Mouse (Mus musculus) kidney, postnatal 25 days (tissue): ENCODE measurements around the gene Htra1.
A peak's percentile ranks its signal among the peaks of the same experiment; 100 is the strongest.

Experiments
- DNase-seq, 2 experiments: peaks; one replicate each; pipeline ENCODE4 v3.0.0; 2021; ENCODE audit warnings: mixed read lengths in 2 of 2

The Htra1 gene

DNA sequence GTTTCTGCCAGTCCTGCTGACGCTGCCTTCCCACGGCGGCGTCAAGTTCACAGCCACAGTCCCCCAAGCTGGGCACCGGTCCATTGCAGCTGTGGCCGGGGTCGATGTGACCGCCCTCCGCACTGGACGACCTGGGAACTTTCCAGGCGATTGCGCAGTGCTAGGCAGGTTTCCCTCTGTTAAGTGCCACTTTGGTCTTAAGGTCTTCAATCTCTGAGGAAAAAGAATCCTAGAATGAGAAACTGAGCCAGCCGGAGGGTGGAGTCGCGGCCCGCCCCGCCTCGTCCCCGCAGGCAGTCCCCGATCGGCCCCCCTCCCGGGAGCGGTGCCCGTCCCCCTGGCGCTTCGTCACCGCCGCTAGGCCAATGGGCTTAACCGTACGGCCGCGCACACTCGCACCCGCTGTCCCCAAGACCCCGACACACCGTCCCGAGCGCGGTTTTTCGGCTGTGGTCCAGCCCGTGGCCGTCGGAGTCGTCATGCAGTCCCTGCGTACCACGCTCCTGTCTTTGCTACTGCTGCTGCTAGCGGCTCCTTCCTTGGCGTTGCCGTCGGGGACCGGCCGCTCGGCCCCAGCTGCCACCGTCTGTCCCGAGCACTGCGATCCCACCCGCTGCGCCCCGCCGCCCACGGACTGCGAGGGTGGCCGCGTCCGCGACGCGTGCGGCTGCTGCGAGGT, at the start of gene Htra1:
Htra1 (plus strand) TSS at position 319 of the 679 bp plus-strand sequence.
- peak; percentile 73 to 88 for DNase-seq

DNA sequence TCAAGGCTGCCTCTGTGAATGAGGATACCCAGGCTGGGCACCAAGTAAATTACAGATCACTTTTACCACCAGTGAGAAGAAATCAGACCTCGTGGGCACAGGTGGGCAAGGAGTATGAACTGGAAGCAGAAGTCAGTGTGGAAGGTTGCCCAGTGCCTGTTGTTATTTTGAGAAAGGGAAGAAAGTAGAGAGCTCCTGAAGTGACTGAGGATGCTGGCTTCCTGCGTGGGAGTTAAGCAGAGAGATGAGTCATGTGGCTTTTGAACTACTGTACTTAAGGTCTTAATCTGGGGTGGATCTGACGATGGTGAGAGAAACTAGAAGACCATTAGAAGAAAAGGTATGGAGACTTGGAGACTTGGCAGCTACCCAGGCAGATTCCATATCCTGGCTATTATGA, 49.7 kb upstream of the Htra1 start:
- no peak for DNase-seq

- no peak for DNase-seq
Measured at GRCm38 (mm10) chr7:130887946-130888345, 48.0 kb upstream of the Htra1 start.

GRCm38 (mm10) chr7:130890871-130891270, 45.0 kb upstream of the Htra1 start:
- DNase-seq, result no peak

DNA sequence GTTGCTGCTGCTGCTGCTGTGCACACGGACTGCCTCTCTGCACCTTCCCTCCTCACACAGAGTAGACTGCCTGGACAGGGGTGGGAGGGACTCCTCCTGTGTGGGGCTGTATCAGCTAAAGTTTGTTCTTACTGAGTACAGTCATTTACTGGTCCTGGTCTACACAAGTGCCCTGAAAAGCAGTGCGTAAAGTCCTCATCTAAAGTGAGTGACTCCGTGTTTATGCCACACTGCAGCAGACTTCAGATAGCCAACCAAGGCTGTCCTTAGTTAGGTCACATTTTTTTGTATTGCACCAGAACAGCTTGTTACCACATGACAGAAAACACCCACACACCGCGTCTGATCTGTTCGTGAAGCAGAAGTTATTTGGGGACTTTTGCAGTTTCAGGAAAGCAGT, 42.9 kb upstream of the Htra1 start:
- no peak for DNase-seq

DNA sequence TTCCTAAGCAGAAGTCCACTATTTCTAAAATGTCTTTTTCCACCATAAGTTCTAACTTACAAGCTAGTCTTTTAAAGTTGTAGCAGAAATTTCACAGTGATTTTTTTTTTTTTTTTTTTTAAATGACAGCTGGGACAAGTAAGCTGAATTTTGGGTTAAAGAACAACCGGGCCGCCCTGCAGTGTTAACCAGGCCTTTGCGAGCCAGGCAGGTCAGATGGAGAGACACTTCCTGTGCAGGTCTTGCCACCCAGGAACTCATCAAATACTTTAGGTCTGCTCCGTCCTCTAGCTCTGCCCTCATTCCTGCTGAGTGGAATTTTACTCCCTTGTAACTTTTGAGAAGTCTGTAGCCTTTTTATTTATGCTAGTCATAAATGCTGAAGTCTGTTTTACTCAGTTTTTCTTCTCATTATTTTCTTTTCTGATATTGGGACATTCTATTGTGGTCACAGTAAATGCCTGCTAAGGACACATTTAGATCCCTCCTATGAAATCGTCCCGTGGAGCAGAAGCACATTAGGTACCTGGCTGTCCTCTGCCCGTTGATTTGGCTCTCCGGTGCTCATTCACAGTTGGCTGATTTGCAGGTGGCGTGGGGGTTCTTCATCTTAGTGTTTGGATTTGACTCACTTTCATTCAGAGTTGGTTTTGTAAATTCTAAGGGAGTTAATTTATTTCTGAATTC, 40.8 kb upstream of the Htra1 start:
- peak; percentile 68 to 84 for DNase-seq

DNA sequence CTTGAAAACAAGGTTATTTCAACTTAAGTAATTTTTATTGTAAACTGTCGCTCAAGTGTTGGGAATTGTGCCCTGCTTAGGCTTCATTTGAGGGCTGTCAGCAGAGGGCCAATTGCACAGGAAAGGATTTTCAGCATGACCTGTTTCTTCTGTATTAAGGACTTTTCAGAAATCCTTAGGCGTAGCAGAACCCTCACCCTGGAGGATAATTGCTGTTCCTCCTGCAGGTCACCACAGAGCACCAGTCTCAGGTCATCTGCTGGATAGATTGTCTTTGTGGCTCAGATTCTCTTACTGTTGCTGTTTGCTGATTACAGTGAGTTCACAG, 40.3 kb upstream of the Htra1 start:
- DNase-seq, result no peak

GRCm38 (mm10) chr7:130896064-130896463, 39.8 kb upstream of the Htra1 start:
- DNase-seq, result no peak

DNA sequence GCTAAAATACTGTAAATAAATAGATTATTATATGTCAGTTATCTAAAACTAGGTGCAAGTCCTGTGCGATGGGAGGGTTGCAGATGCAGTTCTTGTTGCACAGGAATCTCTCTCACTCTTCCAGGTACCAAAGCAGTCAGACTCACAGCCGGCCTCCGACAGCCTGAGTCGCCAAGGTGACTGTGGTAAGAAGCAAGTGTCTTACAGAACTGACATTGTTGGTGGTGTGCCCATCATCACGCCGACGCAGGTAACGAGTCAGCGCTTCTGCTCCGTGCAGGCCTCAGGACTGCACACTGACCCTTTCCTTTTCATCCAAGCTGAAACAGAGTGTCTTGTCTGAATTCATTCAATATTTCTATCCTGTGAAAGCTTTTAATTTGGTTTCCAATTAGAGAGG, 38.7 kb upstream of the Htra1 start:
- DNase-seq, result no peak

GRCm38 (mm10) chr7:130898373-130898772, 37.5 kb upstream of the Htra1 start:
- DNase-seq, result peak in 1 of 2 experiments; percentile 30

DNA sequence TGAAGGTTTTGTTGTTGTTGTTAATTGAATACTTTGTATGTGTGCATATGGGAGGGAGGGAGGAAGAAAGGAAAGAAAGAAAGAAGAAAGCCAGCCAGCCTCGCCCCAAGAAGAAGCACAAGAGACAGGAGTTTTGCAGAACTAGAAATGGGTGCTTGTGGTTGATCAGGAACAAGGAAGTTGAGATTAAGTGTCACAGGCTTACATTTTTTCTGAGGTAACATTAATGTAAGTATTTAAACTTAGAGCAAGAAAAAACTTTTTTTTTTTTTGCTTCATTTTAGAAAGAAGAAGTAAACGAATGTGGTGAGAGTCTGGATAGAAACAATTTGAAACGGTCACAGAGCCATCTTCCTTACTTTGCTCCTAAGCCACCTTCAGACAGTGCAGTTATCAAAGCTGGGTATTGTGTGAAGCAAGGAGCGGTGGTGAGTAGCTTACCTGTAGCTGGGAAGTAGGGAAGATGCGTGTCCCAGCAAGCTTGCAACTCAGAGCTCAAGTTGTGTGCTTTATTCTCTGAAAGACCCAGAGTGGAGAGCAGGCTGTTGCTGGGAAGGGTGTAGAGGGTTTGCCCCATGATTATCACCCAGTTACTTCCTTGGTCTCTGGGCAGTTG, 35.6 kb upstream of the Htra1 start:
- DNase-seq, result no peak

DNA sequence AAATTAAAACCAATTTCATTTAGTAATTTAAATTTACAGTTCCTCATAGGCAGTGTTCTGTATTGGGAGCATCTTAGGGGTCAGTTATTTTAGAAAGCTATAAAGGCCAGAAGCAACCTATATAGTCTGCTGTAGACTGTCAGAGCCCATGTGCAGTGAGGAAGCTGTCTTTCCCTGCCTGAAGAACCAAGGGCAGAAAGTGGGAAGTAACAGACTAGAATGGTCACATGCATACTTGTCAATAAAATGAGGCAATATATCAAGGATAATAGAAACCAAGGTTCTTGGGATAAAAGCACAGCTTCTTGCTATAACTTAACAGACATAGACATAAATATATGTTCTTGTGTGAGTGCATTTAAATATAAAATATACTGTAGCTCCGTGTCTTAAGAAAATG, 33.0 kb upstream of the Htra1 start:
- DNase-seq, result no peak

DNA sequence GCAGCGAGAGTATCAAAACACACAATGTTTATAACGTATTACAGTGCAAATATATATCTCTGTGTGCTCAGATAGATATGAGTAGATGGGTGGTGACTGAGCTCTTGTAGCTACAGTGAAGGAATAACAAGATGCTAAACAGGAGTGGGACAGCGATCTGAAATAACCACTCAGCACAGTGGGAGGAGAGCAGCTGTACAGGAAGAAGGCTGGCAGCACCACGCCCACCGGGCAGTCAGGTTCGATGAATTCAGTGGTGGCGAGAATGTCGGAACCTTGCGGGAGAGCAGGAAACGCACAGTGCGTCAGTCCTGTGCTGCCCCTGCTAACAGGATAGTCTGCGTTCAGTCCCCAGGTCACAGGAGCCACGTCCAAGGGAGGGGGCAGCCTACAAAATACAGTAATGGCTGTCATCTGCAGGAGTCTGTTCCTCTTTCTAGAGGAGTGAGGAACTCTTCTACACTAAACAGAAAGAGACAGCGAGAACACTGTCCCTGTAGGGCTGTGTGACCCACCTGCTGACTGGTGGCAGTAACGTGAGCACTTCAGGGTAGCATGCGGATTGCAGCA, 32.3 kb upstream of the Htra1 start:
- DNase-seq, result no peak

- DNase-seq, result no peak
Measured at GRCm38 (mm10) chr7:130904571-130905365, 31.1 kb upstream of the Htra1 start.

DNA sequence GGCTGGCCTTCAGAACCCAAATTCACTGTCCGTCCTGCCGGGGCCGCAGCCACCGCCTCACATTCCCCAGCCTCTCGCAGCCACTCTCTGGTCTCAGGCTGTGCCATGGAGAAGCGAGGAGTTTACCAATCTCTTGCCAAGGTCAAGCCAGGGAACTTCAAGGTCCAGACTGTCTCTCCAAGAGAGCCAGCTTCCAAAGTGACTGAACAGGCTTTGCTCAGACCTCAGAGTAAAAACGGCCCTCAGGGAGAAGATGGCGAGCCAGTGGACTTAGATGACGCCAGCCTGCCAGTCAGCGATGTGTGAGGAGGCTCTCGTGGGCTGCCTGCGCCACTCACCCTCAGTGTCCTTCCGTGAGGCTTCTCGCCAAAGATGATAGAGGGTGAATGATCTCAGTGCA, 25.1 kb upstream of the Htra1 start:
- DNase-seq, result no peak

DNA sequence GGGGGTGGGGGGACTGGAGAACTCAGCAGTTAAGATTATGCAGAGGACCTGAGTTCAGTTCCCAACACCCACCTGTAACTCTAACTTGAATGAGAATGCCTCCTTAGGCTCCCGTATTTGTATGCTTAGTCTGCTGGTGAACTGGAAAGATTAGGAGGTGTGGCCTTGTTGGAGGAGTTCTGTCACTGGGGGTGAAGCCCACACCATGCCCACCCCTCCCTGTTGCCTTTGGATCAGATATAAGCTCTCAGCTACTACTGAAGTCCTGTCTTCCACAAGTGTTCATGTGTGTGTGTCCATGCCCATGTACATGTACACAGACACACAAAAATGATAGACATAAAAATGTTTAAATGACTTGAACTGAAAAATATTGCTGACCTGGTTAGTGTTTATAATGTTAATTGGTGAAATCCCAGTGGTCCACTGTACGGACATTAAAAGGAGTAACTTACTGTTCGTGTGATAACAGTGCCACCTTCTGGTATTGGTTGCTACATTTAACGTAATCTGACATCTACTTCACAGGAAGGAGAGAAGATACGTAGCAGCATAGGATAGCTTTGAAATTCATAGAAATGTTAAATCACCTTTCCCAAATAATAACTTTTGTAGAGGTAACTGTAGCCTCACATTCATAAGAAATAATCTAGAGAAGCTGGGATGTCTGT, 21.1 kb upstream of the Htra1 start:
- peak in 1 of 2 experiments; percentile 64 for DNase-seq

DNA sequence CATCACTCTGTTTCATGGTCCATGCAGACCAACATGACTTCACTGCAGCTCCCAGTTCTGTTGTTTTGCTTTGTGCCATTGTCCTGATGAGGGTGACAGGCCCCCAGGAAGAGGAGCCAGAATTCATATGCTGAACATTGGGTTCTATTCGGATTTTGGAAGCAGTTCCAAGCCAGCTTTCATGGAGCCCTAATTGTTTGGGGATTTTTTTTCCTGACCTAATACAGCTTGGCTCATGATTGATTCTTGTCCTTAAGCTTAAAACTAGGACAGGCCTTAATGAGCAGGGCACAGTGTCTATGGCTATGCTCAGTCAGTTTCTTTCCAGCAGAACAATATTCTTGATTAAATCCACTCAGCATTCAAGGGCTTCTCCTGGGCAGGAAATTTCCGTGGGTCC, 17.7 kb upstream of the Htra1 start:
- DNase-seq, result no peak

DNA sequence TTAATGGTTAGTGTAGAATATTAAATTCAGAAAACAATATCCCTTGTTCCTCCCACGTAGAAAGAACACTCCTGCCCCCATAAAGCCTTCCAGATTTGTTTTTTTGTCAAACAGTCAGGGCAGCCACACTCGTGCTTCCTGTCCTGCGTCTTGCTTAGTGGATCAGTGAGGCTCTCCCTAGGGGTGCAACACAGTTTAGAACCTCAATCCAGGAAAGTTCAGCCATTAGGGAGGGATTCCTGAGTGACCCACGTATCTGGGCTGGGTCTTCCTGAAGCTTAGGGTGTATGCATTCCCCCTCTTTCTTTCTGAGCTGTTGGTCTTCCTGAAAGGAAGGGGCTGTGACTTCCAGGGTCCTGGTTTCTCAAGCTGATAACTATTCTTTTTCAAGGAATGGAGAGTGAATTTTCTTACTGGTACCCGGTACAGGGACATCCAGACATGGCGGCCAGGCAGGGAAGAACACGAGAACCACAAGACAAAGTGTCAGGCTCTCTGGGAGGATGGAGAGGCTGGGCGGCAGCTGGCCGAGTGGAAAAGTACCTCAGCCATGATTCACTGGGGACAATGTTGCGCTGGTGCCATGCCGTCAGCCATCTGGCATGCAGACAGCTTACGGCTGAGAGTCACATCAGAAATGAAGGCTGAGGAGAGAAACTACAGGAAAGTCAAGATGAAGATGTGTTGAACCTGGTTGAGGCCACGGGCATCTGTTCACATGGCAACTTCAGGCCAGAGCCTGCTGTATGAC, 12.8 kb upstream of the Htra1 start:
- DNase-seq, result no peak

DNA sequence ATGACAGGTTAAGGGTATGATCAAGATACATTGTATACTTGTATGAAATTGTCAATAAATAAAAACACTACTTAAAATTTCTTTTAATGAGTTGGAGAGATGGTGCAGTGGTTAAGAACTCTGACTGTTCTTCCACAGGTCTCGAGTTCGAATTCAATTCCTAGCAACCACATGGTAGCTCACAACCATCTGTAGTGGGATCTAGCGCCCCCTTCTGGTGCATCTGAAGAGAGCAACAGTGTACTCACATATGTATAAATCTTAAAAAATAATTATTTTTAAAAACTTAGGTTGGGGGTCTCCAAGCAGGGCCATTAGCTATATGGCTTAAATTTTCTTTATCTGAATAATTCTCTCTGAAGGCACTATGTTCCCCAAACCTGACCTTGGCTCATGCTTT, 5.5 kb upstream of the Htra1 start:
- no peak for DNase-seq

DNA sequence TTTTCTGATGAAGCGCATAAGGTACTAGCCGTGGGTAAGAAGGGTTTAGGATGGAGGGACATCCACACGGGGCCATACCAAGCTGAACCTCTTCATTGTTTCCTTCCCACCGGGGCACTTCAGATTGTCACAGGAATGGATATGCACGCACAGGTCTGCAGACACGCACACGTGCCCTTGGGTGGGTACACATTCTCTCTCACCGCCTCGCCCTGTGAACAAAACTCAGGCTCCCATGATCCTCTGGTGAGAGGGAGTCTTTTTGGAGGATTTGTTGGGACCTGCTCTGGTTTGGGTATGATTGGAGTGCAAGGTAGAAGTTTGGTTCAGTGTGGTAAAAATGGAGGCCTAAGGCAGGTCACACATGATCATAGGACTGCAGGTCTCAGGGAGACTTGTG, 3.0 kb upstream of the Htra1 start:
- DNase-seq, result no peak

DNA sequence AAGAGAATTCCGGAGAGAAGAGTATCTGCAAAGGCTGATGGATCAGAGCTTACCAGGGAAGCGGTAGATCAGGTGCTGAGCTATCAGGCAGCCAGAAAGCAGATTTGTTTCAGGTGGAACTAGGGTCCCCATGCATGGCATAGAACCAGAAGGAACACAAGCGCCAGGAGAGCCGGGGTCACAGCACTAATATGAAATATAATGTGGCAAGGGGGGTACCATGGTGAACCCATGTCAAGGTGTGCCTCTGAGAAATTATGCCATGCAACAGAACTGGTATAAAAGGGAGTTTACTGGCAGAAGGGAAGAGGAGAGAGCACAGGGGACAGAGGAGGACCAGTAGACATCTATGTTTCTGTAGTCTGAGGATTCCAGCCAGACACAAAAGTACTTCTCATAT, 1.3 kb upstream of the Htra1 start:
- DNase-seq, result no peak

DNA sequence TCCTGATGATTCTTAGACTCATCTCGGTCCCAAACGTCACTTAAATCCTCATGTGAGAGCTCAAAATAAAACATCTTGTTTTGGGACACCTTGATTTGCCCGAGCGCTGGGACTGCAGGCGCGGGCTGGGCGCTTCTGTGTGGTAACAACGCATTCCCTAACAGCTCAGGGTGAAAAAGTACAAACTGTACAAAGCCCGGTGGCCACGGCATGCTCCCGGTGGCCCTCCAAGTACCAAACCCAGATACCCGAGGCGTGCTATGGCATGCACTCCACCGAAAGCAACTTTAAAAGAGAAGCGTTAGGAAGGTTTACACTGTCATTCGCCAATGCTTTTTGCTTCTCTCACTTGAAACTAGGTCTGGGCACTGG, 504 bp upstream of the Htra1 start:
- no peak for DNase-seq
